Mouse (Mus musculus): ENCODE results near the gene Arpc4. TPM values are rescaled to one million over a fixed set of nuclear protein-coding genes. Genes with fewer than 3 reads are reported as not detected.

Arpc4 gene
- polyA plus RNA-seq, 1 experiment from 2014 or later, result 203 TPM

- DNase-seq (ENCODE audit: low spot score) (no peak), ATAC-seq (replicated peaks; ENCODE audit: insufficient number of reproducible peaks, low FRiP score, low TSS enrichment, low read depth) (no peak)
- no peak overlapping the region for H3K9ac ChIP-seq (replicated peaks; ENCODE audit: low read length)
- no peak overlapping the region for H3K27ac ChIP-seq (replicated peaks; ENCODE audit: low read depth, low read length)
- H3K9me3 ChIP-seq (replicated peaks; ENCODE audit: control insufficient read depth, low read length), result no peaks in the 10 kb centered on the region
- WGBS, result 58% methylated on average over 3 of the region's 3 CpGs
- no peaks in the 10 kb centered on the region for H3K4me1 ChIP-seq (ENCODE audit: control insufficient read depth, insufficient read depth, low read length)
- no peak overlapping the region for H3K4me3 ChIP-seq (ENCODE audit: low read depth, low read length)
- no peaks in the 10 kb centered on the region for H3K36me3 ChIP-seq (replicated peaks; ENCODE audit: control insufficient read depth, insufficient read depth, low read depth, low read length)
- H3K27me3 ChIP-seq (ENCODE audit: control insufficient read depth, insufficient read depth, low read length), result no peaks in the 10 kb centered on the region
- no peak overlapping the region for H3K4me2 ChIP-seq (ENCODE audit: low read depth, low read length)
These were observed 52.9 kb downstream of the Arpc4 start for GRCm38 (mm10) chr6:113430846-113431245.

GRCm38 (mm10) chr6:113431801-113432200, 53.9 kb downstream of the Arpc4 start:
- no peak for DNase-seq (ENCODE audit: low spot score)
- Histone ChIP-seq H3K36me3 (replicated peaks; ENCODE audit: control insufficient read depth, insufficient read depth, low read depth, low read length) (no peaks in the 10 kb centered on the region), H3K27ac (replicated peaks; ENCODE audit: low read depth, low read length) (no peak overlapping the region), H3K4me1 (ENCODE audit: control insufficient read depth, insufficient read depth, low read length) (no peaks in the 10 kb centered on the region), H3K4me3 (ENCODE audit: low read depth, low read length) (no peak overlapping the region), H3K4me2 (ENCODE audit: low read depth, low read length) (no peak overlapping the region), H3K9ac (replicated peaks; ENCODE audit: low read length) (no peak overlapping the region), H3K27me3 (ENCODE audit: control insufficient read depth, insufficient read depth, low read length) (no peaks in the 10 kb centered on the region), H3K9me3 (replicated peaks; ENCODE audit: control insufficient read depth, low read length) (no peaks in the 10 kb centered on the region)
- 65% methylated on average over 3 of the region's 3 CpGs for WGBS
- ATAC-seq (replicated peaks; ENCODE audit: insufficient number of reproducible peaks, low FRiP score, low TSS enrichment, low read depth), result no peak

GRCm38 (mm10) chr6:113433661-113434060, 55.7 kb downstream of the Arpc4 start:
- H3K27ac ChIP-seq (replicated peaks; ENCODE audit: low read depth, low read length), result no peak overlapping the region
- no peak overlapping the region for H3K4me2 ChIP-seq (ENCODE audit: low read depth, low read length)
- WGBS, result 76% methylated on average over 3 of the region's 3 CpGs
- no peak overlapping the region for H3K9ac ChIP-seq (replicated peaks; ENCODE audit: low read length)
- H3K27me3 ChIP-seq (ENCODE audit: control insufficient read depth, insufficient read depth, low read length), result no peaks in the 10 kb centered on the region
- DNase-seq (ENCODE audit: low spot score), result no peak
- ATAC-seq (replicated peaks; ENCODE audit: insufficient number of reproducible peaks, low FRiP score, low TSS enrichment, low read depth), result no peak
- H3K4me3 ChIP-seq (ENCODE audit: low read depth, low read length), result no peak overlapping the region
- H3K36me3 ChIP-seq (replicated peaks; ENCODE audit: control insufficient read depth, insufficient read depth, low read depth, low read length), result no peaks in the 10 kb centered on the region
- H3K9me3 ChIP-seq (replicated peaks; ENCODE audit: control insufficient read depth, low read length), result no peaks in the 10 kb centered on the region
- H3K4me1 ChIP-seq (ENCODE audit: control insufficient read depth, insufficient read depth, low read length), result no peaks in the 10 kb centered on the region

GRCm38 (mm10) chr6:113434691-113435090, 56.8 kb downstream of the Arpc4 start:
- Histone ChIP-seq H3K9me3 (replicated peaks; ENCODE audit: control insufficient read depth, low read length) (no peaks in the 10 kb centered on the region), H3K4me2 (ENCODE audit: low read depth, low read length) (no peak overlapping the region), H3K4me1 (ENCODE audit: control insufficient read depth, insufficient read depth, low read length) (no peaks in the 10 kb centered on the region), H3K9ac (replicated peaks; ENCODE audit: low read length) (no peak overlapping the region), H3K36me3 (replicated peaks; ENCODE audit: control insufficient read depth, insufficient read depth, low read depth, low read length) (no peaks in the 10 kb centered on the region), H3K27me3 (ENCODE audit: control insufficient read depth, insufficient read depth, low read length) (no peaks in the 10 kb centered on the region), H3K4me3 (ENCODE audit: low read depth, low read length) (no peak overlapping the region), H3K27ac (replicated peaks; ENCODE audit: low read depth, low read length) (no peak overlapping the region)
- ATAC-seq (replicated peaks; ENCODE audit: insufficient number of reproducible peaks, low FRiP score, low TSS enrichment, low read depth) (no peak), DNase-seq (ENCODE audit: low spot score) (no peak)
- WGBS, result 76% methylated on average over 7 of the region's 7 CpGs

- Histone ChIP-seq H3K9ac (replicated peaks; ENCODE audit: low read length) (no peak within 1 kb of the TSS), H3K4me3 (ENCODE audit: low read depth, low read length) (no peak within 1 kb of the TSS), H3K4me1 (ENCODE audit: control insufficient read depth, insufficient read depth, low read length) (no peaks in the 10 kb centered on the region), H3K9me3 (replicated peaks; ENCODE audit: control insufficient read depth, low read length) (no peaks in the 10 kb centered on the region), H3K4me2 (ENCODE audit: low read depth, low read length) (no peak within 1 kb of the TSS), H3K36me3 (replicated peaks; ENCODE audit: control insufficient read depth, insufficient read depth, low read depth, low read length) (no peaks in the 10 kb centered on the region), H3K27ac (replicated peaks; ENCODE audit: low read depth, low read length) (no peak within 1 kb of the TSS), H3K27me3 (ENCODE audit: control insufficient read depth, insufficient read depth, low read length) (no peaks in the 10 kb centered on the region)
- no peak for DNase-seq (ENCODE audit: low spot score)
- no peak for ATAC-seq (replicated peaks; ENCODE audit: insufficient number of reproducible peaks, low FRiP score, low TSS enrichment, low read depth)
- 68% methylated on average over 9 of the region's 9 CpGs for WGBS
These were observed 57.8 kb downstream of the Arpc4 start, which contains the start of gene Cidec for GRCm38 (mm10) chr6:113435664-113436205. Gene Cidec (minus strand): TSS chr6:113435760.

GRCm38 (mm10) chr6:113437135-113437534, 59.2 kb downstream of the Arpc4 start:
- no peak overlapping the region for H3K27ac ChIP-seq (replicated peaks; ENCODE audit: low read depth, low read length)
- no peaks in the 10 kb centered on the region for H3K4me1 ChIP-seq (ENCODE audit: control insufficient read depth, insufficient read depth, low read length)
- no peak for ATAC-seq (replicated peaks; ENCODE audit: insufficient number of reproducible peaks, low FRiP score, low TSS enrichment, low read depth)
- no peaks in the 10 kb centered on the region for H3K9me3 ChIP-seq (replicated peaks; ENCODE audit: control insufficient read depth, low read length)
- DNase-seq (ENCODE audit: low spot score), result no peak
- H3K36me3 ChIP-seq (replicated peaks; ENCODE audit: control insufficient read depth, insufficient read depth, low read depth, low read length), result no peaks in the 10 kb centered on the region
- WGBS, result 77% methylated on average over 12 of the region's 12 CpGs
- no peak overlapping the region for H3K4me3 ChIP-seq (ENCODE audit: low read depth, low read length)
- H3K4me2 ChIP-seq (ENCODE audit: low read depth, low read length), result no peak overlapping the region
- no peak overlapping the region for H3K9ac ChIP-seq (replicated peaks; ENCODE audit: low read length)
- H3K27me3 ChIP-seq (ENCODE audit: control insufficient read depth, insufficient read depth, low read length), result no peaks in the 10 kb centered on the region

GRCm38 (mm10) chr6:113438721-113439430, 61.0 kb downstream of the Arpc4 start:
- ATAC-seq (replicated peaks; ENCODE audit: insufficient number of reproducible peaks, low FRiP score, low TSS enrichment, low read depth) (no peak), DNase-seq (ENCODE audit: low spot score) (no peak)
- H3K36me3 ChIP-seq (replicated peaks; ENCODE audit: control insufficient read depth, insufficient read depth, low read depth, low read length), result no peaks in the 10 kb centered on the region
- H3K4me3 ChIP-seq (ENCODE audit: low read depth, low read length), result no peak overlapping the region
- H3K4me1 ChIP-seq (ENCODE audit: control insufficient read depth, insufficient read depth, low read length), result no peaks in the 10 kb centered on the region
- H3K4me2 ChIP-seq (ENCODE audit: low read depth, low read length), result no peak overlapping the region
- no peak overlapping the region for H3K9ac ChIP-seq (replicated peaks; ENCODE audit: low read length)
- 61% methylated on average over 12 of the region's 12 CpGs for WGBS
- H3K27ac ChIP-seq (replicated peaks; ENCODE audit: low read depth, low read length), result no peak overlapping the region
- no peaks in the 10 kb centered on the region for H3K27me3 ChIP-seq (ENCODE audit: control insufficient read depth, insufficient read depth, low read length)
- no peaks in the 10 kb centered on the region for H3K9me3 ChIP-seq (replicated peaks; ENCODE audit: control insufficient read depth, low read length)
